Mouse (Mus musculus) neural tube, embryonic 11.5 days (tissue): ENCODE data around the gene Caps2. TPM values are rescaled to one million over a fixed set of nuclear protein-coding genes. Genes with fewer than 3 reads are reported as not detected.

Source experiments
- polyA plus RNA-seq: library from polyadenylated mRNA; unstranded; fragments of >200 nt; fragmentation: Nextera tagmentation; extraction: Ambion mirVana; gene quantifications from 2 replicates; pipeline ENCODE4 v1.2.1, GENCODE M21; 2014

Caps2 gene
- polyA plus RNA-seq, 1 experiment from 2014 or later, result 0.36 TPM

Other genes with a start within 250 kb of the Caps2 start
- 58.4 and 62.4 TPM in 2 replicates for gene Krr1, start 191.0 kb upstream of the Caps2 start, polyA plus RNA-seq
- gene Glipr1, start 161.0 kb upstream of the Caps2 start, polyA plus RNA-seq, result 1.3 and 1.4 TPM in 2 replicates
- not detected in 2 replicates for gene Glipr1l1, start 103.4 kb upstream of the Caps2 start, polyA plus RNA-seq
- not detected in 2 replicates for gene Glipr1l2, start 80.3 kb upstream of the Caps2 start, polyA plus RNA-seq
- not detected in 2 replicates for gene Glipr1l3, start 3.3 kb upstream of the Caps2 start, polyA plus RNA-seq
- 0.52 and 0.81 TPM in 2 replicates for gene Kcnc2, start 107.5 kb downstream of the Caps2 start, polyA plus RNA-seq